Mouse (Mus musculus) cerebellum, postnatal 10 days (tissue): ENCODE measurements around the gene B4galt2.

Experiments used
- DNase-seq, 2 experiments: peaks; one replicate each; pipeline ENCODE4 v3.0.0; 2021; ENCODE audit warnings: mixed read lengths in 2 of 2

Gene B4galt2

DNA sequence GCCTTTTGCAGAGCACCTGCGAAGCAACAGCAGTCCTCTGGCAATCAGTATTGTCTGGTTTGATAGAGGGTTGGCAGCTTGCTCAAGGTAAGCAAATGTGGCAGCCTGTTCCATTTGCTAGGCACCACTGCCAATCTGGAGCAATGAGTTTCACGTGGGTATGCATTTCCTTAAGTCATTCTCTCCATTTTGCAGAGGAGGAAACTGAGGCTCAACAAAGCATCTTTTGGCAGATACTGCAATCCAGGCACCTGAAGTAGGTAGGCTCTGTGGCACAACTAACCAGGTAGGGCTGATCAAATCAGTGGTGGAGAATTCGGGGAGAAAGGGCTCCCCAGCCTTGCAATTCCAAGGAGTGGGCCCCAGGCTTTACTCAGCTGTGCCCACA, 48.8 kb downstream of the B4galt2 start, which contains the start of gene Slc6a9:
Gene Slc6a9, plus strand, starts transcription at position 50 of the 388 bp plus-strand sequence.
- no peak for DNase-seq

DNA sequence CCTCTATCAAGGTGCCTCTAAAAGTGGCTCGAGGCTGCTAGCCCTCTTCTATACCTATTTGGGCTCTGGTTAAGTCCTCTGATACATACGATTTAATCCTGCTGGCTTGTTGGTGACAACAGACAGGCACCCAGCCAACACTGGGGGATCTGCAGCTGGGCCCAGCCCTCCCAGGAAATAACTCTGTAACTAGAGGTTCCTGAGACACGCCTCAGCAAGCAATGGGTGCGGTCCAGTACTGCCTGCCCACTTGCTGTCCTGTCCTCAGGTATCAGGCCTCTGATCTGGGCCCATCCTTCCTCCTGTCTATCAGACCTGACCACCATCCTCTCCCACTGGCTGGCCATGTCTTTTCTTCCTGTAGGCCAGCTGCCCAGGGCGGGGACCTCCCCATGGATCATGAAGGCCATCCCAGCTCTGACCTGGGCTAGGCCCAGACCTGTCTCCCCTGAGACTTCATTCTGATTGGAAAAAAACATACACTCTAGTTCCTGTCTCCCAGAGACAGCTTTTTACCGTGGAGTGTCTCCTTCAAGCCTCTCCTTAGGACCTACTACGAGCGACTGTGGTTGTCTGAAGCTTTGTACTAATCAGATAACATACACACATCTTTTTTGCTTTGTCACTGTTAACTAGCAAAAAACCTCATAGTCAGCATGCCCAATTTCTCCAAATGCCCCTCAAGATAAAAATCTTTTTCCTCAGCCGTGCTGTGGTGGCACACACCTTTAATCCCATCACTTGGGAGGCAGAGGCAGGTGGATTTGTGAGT, 51.2 kb downstream of the B4galt2 start:
- DNase-seq: no peak

DNA sequence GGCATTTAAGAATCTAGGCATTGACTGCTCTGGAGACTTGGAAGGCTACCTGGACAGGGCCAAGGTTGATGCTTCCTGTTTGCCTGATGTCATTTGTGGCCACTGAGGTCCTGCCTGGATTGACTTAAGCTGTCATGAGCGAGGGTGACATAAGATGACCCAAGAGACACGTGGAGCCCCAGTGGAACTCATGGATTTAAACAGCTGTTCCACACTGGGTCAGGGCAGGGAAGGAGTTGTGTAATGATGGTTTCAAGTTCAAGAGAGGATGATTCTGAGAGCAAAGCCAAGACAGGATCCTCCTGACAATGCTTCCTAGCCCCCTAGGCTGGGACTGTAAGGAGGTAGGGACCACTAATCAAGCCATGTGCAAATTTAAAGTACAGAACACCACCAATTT, 51.8 kb downstream of the B4galt2 start:
- DNase-seq: no peak

DNA sequence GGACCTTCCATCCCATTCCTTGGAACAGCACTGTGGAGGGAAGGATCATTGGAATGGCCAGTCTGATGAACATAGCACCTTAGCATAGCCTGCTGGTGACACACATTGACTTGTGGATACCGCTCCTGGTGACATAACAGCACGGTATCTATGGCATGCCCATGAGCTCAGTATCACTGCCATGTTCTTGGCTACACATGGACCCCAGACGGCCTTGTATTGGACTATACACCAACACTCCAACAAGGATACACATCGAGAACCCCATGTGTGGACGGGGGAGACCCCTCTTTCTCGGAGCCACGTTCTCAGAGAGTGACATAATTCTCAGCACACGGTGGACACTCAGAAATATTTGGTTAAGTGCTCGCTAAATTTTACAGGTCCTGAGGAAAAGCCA, 52.5 kb downstream of the B4galt2 start:
- no peak for DNase-seq

DNA sequence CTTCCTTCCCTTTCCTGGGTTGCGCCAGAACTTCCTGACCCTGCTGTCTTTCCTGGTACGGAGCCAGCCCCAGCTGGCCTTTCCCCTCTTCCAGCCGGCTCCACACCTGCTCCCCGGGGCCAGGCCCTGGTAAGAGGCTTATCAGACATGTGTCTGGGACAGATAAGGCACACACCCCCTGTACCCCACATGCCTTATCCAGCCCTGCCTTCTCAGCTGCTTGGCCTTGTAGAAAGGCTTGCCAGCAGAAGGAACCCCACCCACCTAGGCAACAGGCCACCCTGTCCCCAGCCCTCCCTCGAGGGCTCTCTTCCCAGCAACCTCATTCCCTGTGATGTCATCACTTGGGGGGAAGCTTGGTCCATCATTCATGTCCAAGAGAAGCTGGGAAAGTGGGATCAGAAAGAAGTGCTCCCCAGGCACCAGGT, 53.1 kb downstream of the B4galt2 start:
- peak; percentile 81 to 84 for DNase-seq

DNA sequence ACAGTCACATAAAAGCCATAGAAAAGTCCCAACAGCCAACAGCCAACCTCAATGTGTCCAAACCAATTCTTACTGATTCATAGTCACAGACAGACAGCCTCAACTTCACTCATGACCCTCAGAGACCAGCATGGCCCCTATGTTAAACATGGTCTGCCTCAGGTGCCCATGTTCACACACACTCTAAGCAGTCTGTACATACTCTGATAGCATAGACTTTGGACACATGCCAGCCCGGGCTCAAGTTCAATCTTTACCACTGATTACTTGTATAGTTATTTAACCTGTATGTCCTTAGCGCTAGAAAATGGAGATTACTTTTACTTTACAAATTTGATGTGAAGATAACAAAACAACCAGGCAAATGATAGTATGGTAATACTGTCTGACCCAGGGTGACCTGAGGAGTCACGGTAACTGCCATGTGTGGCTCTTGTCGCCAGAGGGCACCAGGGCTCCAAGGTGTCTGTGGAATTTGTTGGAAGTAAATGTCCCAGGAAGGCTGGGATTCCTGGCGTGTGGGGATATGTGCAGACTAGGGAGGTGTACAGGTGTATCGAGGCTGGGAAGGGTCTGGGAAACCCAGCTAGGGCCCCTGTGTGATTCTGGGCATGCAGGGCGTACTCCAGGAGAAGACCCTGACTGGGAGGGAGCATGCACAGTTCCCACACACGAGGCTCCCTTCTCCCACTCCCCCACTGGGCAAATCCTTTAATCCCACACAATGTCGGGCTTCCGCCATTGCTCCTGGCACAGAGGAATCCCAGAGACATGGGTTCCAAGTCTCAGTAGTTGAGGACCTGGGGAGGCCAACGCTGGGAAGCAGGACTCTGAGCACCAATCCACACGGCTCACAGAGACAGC, 53.8 kb downstream of the B4galt2 start:
- peak; percentile 89 to 91 for DNase-seq

DNA sequence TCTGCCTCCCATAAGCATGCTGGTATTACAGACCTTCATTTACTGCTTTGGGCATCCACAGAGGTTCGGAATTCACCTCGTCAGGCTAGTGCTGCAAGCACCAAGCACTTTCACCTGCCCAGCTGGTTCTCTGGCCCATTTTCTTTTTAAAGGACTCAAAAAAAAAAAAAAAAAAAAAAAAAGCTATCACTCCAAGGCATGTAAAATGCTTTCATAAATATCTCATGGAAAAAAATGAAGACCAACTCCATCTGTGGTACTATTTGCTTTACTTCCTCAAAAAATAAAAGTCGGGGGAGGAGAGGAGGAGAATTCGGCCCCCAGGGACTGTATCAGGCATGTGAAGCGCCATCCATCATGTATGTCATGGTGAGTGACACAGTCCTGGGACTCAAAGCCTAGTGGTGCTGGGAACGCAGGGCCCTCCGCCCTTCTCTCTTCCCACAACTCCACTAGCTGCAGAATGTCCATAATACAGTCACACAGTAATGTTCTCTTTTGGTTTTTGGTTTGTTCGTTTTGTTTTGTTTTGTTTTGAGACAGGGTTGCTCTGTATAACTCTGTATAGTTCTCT, 54.6 kb downstream of the B4galt2 start:
- DNase-seq: no peak
